Mouse (Mus musculus) cerebellum, postnatal 36 days (tissue): ENCODE data around the gene Gm11037.
"Not testable (repeated sequence)": the region's sequence is repeated elsewhere in the genome, so short reads cannot be mapped to it uniquely, and the experiment has no call there.

Source experiments
- DNase-seq, 2 experiments: peaks; one replicate each; pipeline ENCODE4 v3.0.0; 2021 to 2022; ENCODE audit warnings: mixed read lengths in 2 of 2

Gm11037 gene

DNA sequence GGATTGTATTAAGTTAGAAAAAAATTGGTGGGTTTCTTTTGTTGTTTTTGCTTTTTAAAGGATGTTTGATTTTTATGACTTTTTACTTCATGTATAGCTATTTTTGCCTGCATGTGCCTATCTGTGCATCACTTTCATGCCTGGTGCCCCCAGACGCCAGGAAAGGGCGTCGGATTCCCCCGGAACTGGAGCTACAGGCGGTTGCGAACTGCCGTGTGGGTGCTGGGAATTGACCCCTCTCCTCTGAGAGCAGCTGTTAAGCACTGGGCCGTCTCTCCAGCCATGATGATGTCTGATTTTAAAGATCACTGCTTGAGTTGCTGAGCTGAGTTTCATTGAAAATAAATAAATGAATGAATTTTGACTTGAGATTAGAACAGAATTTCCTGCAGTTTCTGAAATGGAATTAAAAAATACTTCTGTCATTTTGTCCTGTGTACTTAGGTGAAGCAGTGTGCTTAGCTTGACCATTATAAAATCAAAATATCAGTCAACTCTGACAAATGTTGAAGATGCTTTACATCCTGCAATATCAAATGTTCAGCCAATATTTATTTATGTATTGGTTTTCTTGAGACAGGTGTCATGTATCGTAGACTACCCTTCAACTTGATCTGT, at the start of gene Gm11037:
Gene Gm11037, plus strand, starts transcription at position 568 of the 618 bp plus-strand sequence.
- no peak for DNase-seq

DNA sequence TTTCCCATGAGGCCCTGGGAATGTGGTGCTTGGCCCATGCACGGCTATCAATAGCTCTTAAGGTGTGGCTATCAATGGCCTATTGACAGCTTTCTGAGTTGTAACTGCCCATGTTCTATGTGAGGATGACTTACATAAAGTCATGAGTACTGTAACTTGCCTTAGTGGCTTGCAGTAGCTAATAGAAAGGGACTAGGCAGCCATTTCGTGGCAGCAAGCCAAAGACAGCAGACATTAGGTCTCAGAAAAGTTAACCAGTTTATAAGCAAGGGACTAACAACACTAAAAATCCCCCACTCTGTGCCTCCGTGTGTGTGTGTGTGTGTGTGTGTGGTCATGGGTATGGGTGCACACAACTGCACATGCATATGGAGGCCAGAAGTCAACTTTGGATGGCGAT, 49.1 kb upstream of the Gm11037 start:
- DNase-seq = no peak

DNA sequence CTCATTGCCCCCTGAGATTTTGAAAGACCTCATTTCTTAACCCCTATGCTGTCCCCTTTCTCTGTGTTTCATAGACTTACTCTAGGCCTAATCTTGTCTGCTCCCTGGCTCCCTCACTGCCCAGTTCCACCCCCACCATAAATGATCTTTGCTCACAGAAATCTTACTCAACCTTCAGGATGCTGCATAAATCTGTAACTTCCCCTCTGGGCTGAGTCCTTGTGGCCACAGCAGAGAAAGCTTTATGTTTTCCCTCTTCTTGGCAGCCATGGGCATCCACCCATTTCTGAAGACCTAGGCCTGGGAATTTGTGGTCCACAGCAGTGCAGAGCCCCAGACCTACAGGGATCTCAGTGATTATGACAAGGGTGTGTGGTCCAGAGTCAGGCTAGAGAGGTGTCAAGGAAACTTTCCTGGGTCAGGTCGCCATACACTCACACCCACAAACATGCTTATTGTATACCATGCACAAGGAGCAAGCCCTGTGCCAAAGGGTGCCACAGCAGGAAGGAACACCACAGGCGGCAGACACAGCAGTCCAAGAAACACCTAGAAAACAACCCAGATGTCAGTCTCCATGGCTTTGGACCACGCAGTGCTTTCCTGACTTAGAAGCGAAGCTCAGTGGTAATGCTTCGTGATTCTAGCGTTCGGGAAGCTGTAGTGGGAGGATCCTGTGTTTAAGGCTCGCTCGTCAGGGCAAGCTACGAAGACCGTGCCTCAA, 46.5 kb upstream of the Gm11037 start, which contains the start of gene Siglec1:
Gene Siglec1, minus strand, starts transcription at position 99 of the 724 bp plus-strand sequence.
- DNase-seq = no peak

DNA sequence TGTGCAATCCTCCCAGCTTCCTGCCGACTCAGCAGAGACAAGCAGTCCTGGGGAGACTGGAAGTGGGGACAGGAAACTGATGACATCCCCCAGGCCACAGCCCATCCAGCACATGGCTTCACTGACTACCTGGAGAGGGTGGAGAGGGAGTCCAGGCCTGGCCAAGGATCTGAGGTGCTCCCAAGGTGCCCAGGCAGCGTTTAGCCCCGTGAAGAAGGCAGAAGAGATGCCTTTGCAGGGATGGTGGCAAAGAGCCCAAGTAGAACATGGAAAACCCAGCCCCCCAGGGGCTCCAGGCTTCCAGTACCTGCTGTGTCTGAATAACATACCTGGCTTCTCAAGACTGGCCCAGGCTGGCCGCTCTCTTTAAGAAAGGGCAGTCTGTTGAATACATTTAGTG, 44.7 kb upstream of the Gm11037 start:
- no peak for DNase-seq

DNA sequence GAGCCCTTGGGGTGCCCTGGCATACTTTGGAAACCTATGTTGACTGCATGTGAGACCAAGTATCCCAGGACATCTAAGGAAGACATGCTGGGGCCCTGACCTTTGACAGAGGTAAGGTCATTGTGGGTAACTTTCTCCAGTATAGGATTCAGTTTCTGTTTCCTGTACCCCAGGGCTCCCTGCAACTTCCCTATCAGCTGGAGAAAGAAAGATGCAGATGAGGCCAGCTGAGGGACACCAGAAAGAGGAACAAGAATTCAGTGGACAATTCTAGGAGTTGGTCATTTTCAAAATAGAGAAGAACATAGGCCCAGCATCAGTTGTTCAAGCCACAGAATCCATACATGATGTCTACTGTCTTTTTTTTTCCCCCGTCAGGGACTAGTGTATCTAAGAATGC, 43.7 kb upstream of the Gm11037 start:
- DNase-seq = no peak

DNA sequence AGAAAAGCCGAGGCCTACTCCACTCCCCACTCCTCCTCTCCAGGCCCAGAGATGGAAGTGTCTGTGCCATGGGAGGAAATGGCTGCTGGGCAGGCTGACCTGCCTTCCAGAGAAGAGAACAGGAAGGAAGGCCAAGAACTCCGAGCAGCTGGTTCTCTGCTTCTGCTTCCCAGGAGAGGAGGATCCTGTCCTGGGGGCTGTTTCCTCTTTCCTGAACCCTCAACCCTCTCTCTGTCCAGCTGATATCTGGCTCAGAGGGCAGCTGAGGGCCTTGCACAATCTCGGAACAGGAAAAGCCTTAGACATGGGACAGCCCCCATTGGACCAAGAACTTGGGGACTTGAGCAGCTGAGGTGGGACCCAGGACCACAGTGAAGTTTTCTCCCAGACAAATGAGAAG, 42.4 kb upstream of the Gm11037 start:
- no peak for DNase-seq

DNA sequence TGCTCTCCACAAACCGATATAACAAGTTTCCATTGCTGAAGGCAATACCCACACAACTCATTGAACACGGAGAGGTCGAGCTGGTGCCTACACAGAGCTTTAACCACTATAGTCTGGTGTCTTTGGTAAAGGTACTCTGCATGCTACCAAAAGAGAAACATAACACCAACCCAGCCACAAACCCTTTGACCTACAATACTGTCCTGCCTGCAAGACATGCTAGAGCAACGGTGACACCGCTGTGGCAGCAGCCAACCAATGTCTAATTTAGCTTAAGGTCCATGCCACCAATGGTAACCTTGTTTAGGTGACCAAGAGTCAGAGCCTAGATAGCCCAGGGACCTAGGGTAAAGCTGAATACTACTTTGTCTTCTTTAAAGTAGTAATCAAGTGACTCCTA, 39.7 kb upstream of the Gm11037 start:
- no peak for DNase-seq

DNA sequence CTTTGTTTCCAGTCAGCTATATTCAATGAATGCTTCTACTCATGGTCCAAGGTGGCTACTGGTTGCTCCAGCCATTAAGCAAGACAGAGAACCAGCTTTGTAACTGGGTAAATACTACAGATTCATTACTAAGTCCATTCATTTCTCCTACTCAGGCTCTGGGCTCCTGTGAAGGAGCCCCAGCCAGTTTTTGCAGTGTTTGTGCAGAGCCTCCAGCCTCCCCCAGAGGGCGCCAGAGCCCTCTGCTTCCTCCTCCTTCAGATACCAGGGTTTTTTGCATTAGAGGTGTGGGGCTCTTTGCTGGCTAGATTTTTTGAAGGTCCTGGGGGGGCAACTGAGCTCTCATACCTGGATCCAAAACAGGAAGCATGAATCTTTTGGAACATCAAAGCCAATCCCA, 38.5 kb upstream of the Gm11037 start:
- DNase-seq = peak; percentile 72 to 75

DNA sequence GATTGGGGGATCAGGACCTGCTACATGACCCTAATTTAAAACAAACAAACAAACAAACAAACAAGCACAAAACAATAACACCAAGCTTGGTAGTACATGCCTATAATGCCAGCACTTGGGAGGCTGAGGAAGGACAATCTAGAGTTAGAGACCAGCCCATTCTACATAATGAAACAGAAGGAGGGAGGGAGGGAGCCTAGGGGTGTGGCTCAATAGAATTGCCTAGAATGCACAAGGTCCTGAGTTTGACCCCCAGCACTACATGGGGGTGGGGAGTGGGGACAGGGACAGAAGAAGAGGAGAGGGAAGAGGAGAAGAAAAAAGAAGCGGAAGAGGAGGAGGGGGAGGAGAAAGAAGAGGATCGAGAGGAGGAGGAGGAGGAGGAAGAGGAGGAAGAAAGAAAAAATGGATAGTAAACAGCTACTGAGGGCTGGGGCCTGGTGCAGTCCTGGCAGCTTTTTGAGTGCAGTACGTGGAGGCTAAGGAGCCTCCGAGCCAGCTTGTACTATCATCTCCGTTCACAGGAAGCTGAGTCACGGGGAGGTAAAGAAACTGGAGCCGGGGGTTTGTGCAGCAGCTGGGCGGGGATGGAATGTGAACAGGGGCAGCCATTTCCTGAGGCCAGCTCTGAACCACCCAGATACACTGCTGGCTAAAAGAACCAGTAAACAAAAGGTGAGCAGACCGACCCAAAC, 37.0 kb upstream of the Gm11037 start:
- DNase-seq = no peak

DNA sequence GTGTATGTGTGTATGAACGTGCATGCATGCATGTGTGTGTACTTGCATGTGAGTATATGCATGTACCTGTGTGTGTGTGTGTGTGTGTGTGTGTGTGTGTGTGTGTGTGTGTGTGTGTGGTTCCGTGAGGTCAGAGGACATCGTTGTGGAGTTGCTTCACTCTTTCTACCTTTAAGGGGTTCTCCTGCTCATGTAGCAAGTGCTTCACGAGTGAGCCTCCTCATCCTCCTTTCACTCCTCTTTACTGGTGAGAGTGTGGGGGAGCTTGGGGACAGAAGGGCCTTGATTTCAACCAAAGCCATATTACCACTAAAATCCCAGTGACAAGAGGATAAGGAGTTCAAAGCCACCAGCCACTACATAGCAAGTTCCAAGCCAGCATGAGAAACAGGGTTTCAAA, 36.2 kb upstream of the Gm11037 start:
- no peak for DNase-seq

DNA sequence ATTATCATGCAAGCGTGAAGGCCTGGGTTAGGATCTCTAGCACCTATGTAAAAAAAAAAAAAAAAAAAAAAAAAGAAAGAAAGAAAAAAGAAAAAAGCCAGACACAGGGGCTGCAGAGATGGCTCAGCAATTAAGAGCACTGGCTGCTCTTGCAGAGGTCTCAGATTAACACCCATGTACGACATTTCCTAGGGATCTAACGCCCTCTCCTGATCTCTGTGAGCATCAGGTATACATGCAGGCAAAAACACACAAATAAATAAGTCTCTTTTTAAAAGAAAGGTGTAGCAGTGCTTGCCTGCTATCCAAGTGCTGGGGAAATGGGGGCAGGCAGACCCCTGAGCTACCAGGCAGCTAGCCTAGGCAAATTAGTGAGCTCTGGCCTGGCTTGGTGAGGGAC, 31.8 kb upstream of the Gm11037 start:
- DNase-seq = no peak

DNA sequence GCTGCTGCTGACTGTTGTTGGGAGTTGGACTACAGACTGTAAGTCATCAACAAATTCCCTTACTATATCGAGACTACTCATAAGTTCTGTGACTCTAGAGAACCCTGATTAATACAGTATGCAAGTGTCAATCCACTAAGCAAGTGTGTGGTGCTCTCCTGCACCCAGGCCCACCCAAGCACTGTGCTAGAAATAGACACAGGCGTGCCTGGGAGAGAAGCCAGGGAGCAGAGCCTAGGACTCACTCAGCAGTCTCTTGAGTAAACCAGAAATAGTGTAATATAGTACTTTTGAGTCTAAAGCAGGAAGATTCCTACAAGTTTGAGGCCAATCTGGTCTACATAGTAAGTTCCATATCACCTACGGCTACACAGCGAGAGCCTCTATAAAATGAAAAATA, 29.3 kb upstream of the Gm11037 start:
- DNase-seq = no peak

DNA sequence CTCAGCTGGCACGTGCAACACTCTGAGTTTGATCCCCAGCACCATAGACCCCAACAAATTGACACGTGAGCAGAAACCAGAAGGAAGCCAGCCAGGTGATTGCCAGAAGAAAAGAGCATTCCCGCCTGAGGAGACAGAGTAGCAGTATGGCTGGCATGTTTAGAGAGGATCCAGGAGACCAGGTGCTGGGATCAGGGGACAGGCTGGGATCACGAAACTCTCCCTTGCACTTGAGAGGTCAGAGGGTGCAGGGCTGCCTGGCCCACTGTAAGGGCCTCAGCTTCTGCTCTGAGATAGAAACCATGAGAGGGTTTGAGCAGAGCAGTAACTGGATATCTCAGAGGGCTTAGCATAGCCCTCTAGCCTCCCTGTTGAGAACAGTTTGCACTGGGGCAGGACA, 28.2 kb upstream of the Gm11037 start:
- not testable (repeated sequence) for DNase-seq

DNA sequence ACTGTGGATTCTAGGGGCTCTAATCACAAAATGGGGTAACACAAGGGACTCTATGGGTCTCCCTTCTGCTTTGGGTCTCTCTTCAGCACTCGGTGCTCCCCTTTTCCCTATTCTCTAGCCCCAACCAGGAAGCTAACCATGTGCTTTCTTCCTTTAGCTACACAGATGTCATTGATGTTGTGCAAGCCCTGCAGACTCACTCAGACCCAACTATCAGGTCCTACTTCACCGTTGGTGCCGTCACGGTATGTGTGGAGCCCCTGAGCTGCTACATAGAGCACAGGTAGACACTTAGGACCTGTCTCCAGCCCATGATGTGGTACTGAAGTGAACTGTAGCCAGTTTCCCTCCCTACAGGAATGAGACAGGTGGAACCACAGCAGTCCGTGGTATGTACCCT, 27.3 kb upstream of the Gm11037 start:
- DNase-seq = no peak

DNA sequence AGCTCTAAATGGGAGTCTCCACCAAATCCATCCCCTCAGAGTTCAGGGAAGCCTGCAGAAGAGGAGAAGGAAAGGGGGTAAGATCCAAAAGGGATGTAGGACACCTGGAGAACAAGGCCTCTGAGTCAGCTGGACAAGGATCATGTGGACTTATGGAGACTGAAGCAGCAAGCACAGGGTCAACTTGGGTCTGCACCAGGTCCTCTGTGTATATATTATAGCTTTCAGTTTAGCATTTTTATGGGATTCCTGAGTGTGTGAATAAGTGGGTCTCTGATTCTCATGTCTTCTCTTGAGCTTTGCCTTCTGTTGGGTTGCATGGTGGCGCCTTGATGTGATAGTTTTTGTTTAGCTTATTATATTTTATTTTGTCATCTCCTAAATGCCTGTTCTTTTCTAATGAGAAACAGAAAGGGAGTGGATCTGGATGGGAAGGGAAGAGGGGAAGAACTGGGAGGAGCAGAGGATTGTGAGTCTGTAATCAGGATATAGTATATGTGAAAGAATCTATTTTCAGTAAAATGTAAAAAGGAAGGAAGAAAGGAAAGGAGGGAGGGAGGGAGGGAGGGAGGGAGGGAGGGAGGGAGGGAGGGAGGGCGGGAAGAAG, 14.2 kb upstream of the Gm11037 start:
- no peak for DNase-seq

DNA sequence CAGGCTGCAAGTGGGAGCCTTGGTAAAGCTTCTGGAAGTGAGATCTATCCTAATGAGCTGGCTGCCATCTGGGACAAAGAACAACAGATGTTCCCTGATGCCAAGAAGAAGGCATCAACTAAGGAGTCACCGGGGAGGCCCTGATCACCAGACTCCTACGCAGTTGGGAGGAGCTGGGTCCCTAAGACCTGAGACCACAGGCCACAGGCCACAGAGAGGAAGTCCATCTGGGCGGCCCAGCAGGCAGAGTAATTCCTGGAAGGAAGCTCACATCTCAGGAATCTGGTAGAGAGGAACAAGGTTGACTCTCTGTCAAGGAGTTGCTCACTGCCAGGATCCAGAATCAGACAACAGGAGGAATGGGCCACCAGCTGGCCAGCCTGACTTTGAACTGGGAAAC, 9.1 kb upstream of the Gm11037 start:
- DNase-seq = no peak

DNA sequence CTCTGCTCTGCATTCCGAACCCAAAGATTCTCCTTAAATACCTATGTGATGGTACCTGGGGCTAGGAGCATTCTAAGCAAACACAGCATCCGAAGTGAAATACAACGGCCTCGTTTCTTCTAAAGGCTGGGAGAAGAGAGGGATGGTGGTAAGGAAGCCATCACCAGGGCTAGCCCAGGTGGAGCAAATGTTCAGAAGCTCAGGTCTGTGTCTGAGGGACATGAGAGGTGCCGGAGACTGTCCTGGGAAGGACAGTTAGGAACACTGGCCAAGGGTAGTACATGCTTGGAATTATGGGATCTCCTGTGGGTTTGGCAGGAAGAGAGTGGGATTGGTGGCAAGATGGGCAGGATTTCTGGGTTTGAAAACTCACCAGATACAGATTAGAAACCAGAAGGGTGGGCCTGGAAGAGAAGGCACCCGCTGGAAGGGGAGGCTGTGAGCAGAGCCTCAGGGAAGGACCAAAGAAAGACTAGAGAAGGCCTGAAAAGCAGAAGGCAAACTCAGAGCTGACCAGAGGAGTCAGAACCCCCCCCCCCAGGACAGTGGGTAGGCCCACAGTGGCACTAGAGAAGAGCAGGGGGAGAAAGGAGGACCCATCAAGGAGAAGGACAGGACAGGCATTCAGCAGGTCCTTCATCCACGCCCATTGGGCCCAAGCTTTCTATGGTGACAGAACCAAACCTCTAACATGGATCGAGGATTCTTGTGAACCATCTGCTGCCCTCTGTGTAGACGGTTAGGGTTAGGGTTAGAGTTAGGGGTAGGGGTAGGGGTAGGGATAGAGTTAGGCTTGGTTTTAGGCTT, 7.9 kb upstream of the Gm11037 start:
- no peak for DNase-seq

DNA sequence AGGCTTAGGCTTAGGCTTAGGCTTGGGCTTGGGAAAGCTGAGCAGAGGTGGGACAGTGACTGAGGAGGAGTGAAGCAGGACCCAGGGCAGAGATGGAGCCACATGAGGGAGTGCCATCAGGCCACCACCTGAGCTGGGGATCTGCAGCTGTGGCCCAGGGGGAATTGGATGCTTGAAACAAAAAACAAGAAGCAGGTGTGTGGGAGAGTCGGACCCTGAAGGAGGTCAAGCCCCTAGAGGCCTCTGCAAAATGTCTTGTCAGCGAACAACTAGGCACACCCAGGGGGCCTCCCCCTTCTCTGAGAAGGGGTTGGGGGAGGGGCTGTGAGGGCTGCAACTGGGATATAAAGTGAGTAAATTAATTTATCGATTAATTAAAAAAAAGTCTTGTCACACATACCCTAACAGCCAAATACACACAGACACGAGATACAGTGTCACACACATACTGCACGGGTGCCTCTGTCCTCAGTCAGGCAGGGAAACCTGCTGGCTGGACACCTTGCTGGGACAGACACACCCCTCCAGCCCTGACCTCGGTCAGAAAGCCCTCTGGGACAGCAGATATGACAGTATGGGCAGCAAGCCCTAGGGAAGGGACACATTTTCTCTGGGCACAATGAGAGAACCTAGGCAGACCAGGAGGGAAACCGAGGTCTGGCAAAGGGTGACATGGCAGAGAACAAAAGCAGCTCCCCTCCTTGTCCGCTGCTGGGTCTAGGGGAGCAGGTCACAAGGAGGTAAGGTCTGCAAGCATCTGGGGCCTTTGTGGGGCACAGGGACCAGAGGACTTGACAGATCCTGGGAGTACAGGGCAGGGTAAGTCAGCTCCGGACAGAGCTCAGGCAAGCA, 7.1 kb upstream of the Gm11037 start:
- no peak for DNase-seq

DNA sequence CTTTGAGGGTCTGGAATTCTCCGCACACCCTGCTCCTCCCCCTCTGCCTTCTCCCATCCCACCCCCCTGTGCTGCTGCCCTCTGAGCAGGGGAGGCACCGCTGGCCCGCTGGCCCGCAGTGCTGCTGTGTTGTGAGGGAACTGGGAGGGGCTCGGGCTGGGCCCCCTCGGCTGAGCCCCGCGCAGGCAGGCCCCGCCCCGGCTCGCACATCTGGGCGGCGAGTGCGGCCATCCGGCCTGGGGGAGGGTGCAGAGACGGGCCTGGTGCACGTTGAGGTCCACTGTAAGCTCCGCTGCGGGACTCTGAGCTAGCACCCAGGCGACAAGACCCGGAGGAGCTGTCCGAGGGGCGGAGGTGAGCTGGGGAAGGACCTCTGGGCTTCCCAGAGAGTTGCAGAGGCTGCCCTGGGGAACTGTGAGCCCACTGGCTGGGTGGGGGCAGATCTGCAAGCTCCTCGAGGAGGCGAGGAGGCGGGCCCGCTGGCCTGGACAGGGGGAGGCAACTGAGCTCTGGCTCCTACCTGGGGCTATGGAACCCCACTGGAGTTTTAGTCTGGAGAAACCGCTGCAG, 6.1 kb upstream of the Gm11037 start, which contains the start of gene Hspa12b:
Gene Hspa12b, plus strand, starts transcription at position 120 of the 570 bp plus-strand sequence.
- DNase-seq = no peak

DNA sequence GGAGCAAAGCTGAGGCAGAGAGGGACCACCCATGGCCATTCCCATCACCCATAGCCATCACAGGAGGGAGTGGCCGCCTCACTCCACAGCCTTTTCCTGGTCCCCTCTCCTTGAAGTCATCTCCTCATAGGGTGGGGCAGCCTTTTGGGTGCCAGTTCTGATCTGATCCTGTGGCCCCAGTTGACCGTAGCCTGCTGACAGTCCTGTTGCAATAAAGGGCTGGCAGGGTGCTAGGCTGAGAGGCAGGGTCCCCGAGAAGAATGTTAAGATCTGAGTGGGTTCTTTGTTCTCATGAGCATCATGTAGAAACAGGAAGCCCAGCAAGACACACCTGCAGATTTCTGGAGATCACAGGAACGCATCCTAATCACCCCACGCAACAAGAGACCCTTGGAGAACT, 5.1 kb upstream of the Gm11037 start:
- DNase-seq = no peak

DNA sequence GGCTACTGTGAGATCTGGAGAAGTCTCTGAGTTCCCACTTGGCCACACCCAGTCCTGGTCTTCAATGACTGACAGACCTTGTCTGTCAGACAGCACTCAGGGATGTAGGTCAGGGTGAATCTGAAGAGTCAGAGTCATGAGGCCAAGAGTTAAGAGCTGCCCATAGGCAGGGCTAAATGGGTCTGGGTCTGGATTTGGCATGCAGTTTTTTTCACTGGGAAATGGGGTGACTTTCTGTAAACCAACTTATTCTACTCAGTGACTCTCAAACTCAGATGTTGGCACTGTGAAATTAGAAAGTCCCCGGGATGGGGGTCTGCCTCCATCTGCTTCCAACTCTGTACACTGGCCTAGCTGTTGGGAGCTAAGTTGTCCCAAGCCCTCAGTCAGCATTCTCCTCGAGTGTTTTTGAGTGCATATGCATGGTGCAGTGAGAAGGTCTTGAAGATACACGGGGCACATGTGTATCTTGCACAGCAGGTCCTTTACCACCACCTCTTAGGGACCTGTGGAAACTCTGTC, 4.6 kb upstream of the Gm11037 start:
- DNase-seq = no peak
